Mouse (Mus musculus) limb, embryonic 12.5 days (tissue): ENCODE results near the gene Pgrmc1. TPM values are rescaled to one million over a fixed set of nuclear protein-coding genes. Genes with fewer than 3 reads are reported as not detected.

Source experiments
- ATAC-seq: fragments of 200-750 bp; cut with Nextera tagmentation; 2 replicates; pipeline ENCODE4 v1.8.0; 2017; ENCODE audit warnings: low read depth, moderate TSS enrichment; ENCODE audit not compliant: insufficient number of reproducible peaks, insufficient read depth, low FRiP score, low TSS enrichment
- H3K27ac ChIP-seq: fragments of 300-500 bp; sonication (generic); 2 replicates; pipeline ENCODE4 v1.5.1; 2016; ENCODE audit warnings: mild to moderate bottlenecking, moderate library complexity
- H3K27me3 ChIP-seq: fragments of 300-500 bp; sonication (generic); 2 replicates; pipeline ENCODE4 v1.6.1; 2016; ENCODE audit warnings: mild to moderate bottlenecking, moderate library complexity
- H3K36me3 ChIP-seq: fragments of 300-500 bp; sonication (generic); 2 replicates; pipeline ENCODE4 v1.6.1; 2016; ENCODE audit warnings: mild to moderate bottlenecking, moderate library complexity
- H3K4me1 ChIP-seq: fragments of 300-500 bp; sonication (generic); replicated peaks from 2 replicates; pipeline ENCODE4 v1.6.1; 2016
- H3K4me2 ChIP-seq: fragments of 300-500 bp; sonication (generic); 2 replicates; pipeline ENCODE4 v1.6.1; 2016; ENCODE audit warnings: mild to moderate bottlenecking, moderate library complexity
- H3K4me3 ChIP-seq: fragments of 300-500 bp; sonication (generic); replicated peaks from 2 replicates; pipeline ENCODE4 v1.5.1; 2016; ENCODE audit warnings: mild to moderate bottlenecking
- H3K9ac ChIP-seq: fragments of 300-500 bp; sonication (generic); replicated peaks from 2 replicates; pipeline ENCODE4 v1.6.1; 2016; ENCODE audit warnings: mild to moderate bottlenecking, moderate library complexity
- H3K9me3 ChIP-seq: fragments of 300-500 bp; sonication (generic); 2 replicates; pipeline ENCODE4 v1.6.1; 2016; ENCODE audit warnings: mild to moderate bottlenecking, moderate library complexity
- WGBS: fragments of 180-500 bp; shearing (Covaris S2); methylation state at CpG from one replicate; pipeline ENCODE4 v1.1.7; 2016; 5-methylcytosine and 5-hydroxymethylcytosine counted together
- polyA plus RNA-seq: library from polyadenylated mRNA; unstranded; fragments of >200 nt; fragmentation: Nextera tagmentation; extraction: Ambion mirVana; gene quantifications from 2 replicates; pipeline ENCODE4 v1.2.1, GENCODE M21; 2016

Gene Pgrmc1
- polyA plus RNA-seq, 1 experiment from 2014 or later: 341 TPM

DNA sequence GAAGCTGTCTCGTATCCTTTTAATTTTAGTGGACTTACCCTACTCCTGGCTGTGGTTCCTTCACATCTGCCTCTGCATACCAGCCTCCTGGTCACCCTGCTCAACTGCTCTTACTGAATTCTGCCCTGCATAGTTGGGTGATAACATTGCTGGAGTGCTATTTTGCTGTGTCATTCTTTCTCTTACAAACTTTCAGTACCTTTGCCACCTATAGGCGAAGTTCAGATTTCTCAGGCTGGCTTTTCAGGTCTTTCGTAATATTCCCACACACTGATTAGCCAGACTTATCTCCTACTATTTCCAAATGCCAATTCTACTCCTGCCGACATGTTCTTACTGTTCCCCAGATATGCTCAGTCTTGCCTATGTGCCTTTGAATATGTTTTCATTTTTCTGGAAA, 6.0 kb downstream of the Pgrmc1 start:
- Histone ChIP-seq H3K4me2 (no peak overlapping the region), H3K4me3 (no peak overlapping the region), H3K27me3 (no peaks in the 10 kb centered on the region), H3K9me3 (no peaks in the 10 kb centered on the region), H3K36me3 (peaks cover 32% of the 10 kb centered on the region; the same call in 1 of the 2 replicates), H3K4me1 (no peaks in the 10 kb centered on the region; the same call in 1 of the 2 replicates), H3K9ac (no peak overlapping the region), H3K27ac (no peak overlapping the region)
- 88% methylated on average over 4 of the region's 4 CpGs for WGBS
- no peak for ATAC-seq

- H3K9me3 ChIP-seq: no peaks in the 10 kb centered on the region
- no peak overlapping the region for H3K27ac ChIP-seq
- H3K4me1 ChIP-seq: no peaks in the 10 kb centered on the region
- no peak overlapping the region for H3K9ac ChIP-seq
- peaks cover 9% of the 10 kb centered on the region; the same call in 1 of the 2 replicates for H3K36me3 ChIP-seq
- no peaks in the 10 kb centered on the region for H3K27me3 ChIP-seq
- no peak overlapping the region for H3K4me2 ChIP-seq
- no peak for ATAC-seq
- H3K4me3 ChIP-seq: no peak overlapping the region
- WGBS: 71% methylated on average over 2 of the region's 2 CpGs
Observed at GRCm38 (mm10) chrX:36609117-36609516, 11.1 kb downstream of the Pgrmc1 start.

DNA sequence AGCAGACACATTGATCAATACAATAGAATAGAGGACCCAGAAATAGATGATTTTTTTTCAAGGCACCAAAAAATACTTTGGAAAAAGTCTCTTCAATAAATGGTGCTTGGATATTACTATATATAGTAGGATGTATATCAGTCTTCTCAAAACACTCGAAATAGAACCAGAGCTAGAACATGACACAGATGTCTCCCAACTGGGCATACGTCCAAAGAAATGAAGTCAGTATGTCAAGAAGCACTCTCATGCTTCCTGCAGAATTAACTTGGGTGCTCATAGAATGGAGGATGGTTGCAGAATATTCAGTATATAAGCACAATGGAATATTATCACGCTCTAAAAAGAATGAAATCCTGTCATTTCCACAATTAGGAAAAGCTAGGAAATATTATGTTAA, 30.1 kb downstream of the Pgrmc1 start:
- 79% methylated on average over 3 of the region's 3 CpGs for WGBS

DNA sequence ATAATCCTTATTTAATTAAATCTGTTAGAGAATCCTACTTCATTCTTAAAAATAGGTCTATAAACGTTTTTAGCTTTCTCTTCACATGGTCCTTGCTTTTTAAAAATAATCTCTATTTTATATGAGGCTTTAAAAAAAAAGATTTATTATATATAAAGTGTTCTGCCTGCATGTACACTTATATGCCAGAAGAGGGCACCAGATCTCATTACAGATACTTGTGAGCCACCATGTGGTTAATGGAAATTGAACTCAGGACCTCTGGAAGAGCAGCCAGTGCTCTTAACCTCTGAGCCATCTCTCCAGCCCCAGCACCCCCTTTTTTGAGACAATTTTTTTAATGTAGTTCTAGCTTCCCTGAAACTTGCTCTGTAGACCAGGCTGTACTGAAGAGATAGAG, 32.8 kb downstream of the Pgrmc1 start:
- H3K4me1 ChIP-seq: no peaks in the 10 kb centered on the region
- WGBS: 16% methylated on average over 1 of the region's 1 CpGs
- no peaks in the 10 kb centered on the region for H3K36me3 ChIP-seq
- no peak overlapping the region for H3K4me3 ChIP-seq
- no peak for ATAC-seq
- H3K27ac ChIP-seq: no peak overlapping the region
- H3K4me2 ChIP-seq: no peak overlapping the region
- no peak overlapping the region for H3K9ac ChIP-seq
- no peaks in the 10 kb centered on the region for H3K27me3 ChIP-seq
- no peaks in the 10 kb centered on the region for H3K9me3 ChIP-seq

More for the DNA sequence above, 30.1 kb downstream of the Pgrmc1 start:
- ATAC-seq: no peak
- no peak overlapping the region for H3K9ac ChIP-seq
- no peak overlapping the region for H3K4me2 ChIP-seq
- no peaks in the 10 kb centered on the region for H3K4me1 ChIP-seq
- no peaks in the 10 kb centered on the region for H3K27me3 ChIP-seq
- H3K36me3 ChIP-seq: no peaks in the 10 kb centered on the region
- no peak overlapping the region for H3K27ac ChIP-seq
- no peak overlapping the region for H3K4me3 ChIP-seq
- H3K9me3 ChIP-seq: no peaks in the 10 kb centered on the region

DNA sequence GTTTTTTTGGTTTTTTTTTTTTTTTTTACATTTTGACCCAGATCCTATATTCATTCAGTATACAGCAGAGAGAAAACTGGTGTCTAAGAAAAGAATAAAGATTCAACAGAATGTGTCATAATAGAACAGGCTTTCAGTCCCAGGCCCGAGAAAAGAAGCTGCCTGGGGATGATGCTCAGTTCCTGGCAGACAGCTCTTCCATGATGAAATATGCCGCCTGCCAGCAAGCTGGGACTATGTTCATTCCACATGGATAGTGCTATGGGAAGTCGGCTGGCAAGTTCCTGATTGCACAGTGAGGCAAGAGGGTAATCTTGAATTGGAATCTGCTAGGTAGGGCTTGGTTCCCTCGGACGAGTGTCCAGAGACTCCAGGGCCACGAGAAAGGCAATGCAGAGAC, 42.0 kb downstream of the Pgrmc1 start:
- Histone ChIP-seq H3K4me1 (no peaks in the 10 kb centered on the region), H3K9me3 (no peaks in the 10 kb centered on the region), H3K9ac (no peak overlapping the region), H3K27me3 (no peaks in the 10 kb centered on the region), H3K27ac (no peak overlapping the region), H3K4me2 (no peak overlapping the region), H3K36me3 (no peaks in the 10 kb centered on the region), H3K4me3 (no peak overlapping the region)
- 89% methylated on average over 6 of the region's 6 CpGs for WGBS
- ATAC-seq: no peak

- 20% methylated on average over 50 of the region's 60 CpGs for WGBS
- peak within 1 kb of the TSS; percentile 63 for H3K9ac ChIP-seq
- H3K36me3 ChIP-seq: no peaks in the 10 kb centered on the region
- H3K4me1 ChIP-seq: no peaks in the 10 kb centered on the region
- H3K9me3 ChIP-seq: no peaks in the 10 kb centered on the region
- peak within 1 kb of the TSS; percentile 57 for H3K4me3 ChIP-seq
- peak within 1 kb of the TSS; percentile 49 for H3K4me2 ChIP-seq
- no peaks in the 10 kb centered on the region for H3K27me3 ChIP-seq
- peak within 1 kb of the TSS; percentile 62; the same call in 1 of the 2 replicates for H3K27ac ChIP-seq
- peak; percentile 97 for ATAC-seq
Observed at GRCm38 (mm10) chrX:36644657-36645551, 46.9 kb downstream of the Pgrmc1 start, which contains the start of gene Akap17b. Akap17b (minus strand) TSS chrX:36645395.

Other genes starting within 250 kb of the Pgrmc1 start
- gene Gm6268, start 196.9 kb upstream of the Pgrmc1 start, polyA plus RNA-seq: not detected in 2 replicates
- not detected in 2 replicates for gene Gm14569, start 106.4 kb upstream of the Pgrmc1 start, polyA plus RNA-seq
- gene Akap17b, start 47.2 kb downstream of the Pgrmc1 start, polyA plus RNA-seq: 2.8 and 2.9 TPM in 2 replicates
- 1.1 and 1.7 TPM in 2 replicates for gene Slc25a43, start 145.5 kb downstream of the Pgrmc1 start, polyA plus RNA-seq
- gene Slc25a5, start 197.4 kb downstream of the Pgrmc1 start, polyA plus RNA-seq: 417 and 433 TPM in 2 replicates